Mouse (Mus musculus): ENCODE data around the gene Gm21746. TPM values are rescaled to one million over a fixed set of nuclear protein-coding genes. Genes with fewer than 3 reads are reported as not detected.
"Not testable (repeated sequence)": the region's sequence is repeated elsewhere in the genome, so short reads cannot be mapped to it uniquely, and the experiment has no call there.

Gene Gm21746
- polyA plus RNA-seq (2014; fragmentation: Nextera tagmentation; extraction: Ambion mirVana), result not detected in 2 replicates

DNA sequence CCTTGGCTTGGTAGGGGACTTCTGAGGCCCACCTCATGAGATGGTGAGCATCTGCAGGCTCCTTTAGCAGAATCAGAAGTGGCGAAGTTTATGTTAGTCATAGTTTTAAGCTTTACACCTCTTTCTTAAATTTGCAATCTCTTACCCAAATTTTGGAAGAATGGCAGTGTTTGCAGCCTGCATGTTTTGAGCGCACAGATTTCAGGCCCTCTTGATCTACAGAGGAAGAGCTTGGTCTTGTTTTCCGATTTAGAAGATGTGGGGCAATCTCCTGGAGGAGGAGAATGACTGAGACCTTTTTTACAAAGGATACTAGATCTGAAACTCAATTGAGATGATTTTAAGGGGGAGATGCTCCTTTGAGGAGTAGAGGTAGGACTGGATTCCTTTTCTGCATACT is at the start of gene Gm21746:
Gene Gm21746 (minus strand): TSS at position 101 of the 400 bp plus-strand sequence.
- H3K36me3 ChIP-seq (ENCODE audit: control insufficient read depth, insufficient read depth, low read length); H3K27ac ChIP-seq (ENCODE audit: low read depth, low read length); H3K4me1 ChIP-seq (replicated peaks; ENCODE audit: control insufficient read depth, insufficient read depth, low read length); H3K27me3 ChIP-seq (replicated peaks; ENCODE audit: control insufficient read depth, insufficient read depth, low read length); ATAC-seq (replicated peaks; ENCODE audit: low FRiP score); H3K9ac ChIP-seq (ENCODE audit: low read depth, low read length); H3K9me3 ChIP-seq (ENCODE audit: control insufficient read depth, low read length); H3K4me3 ChIP-seq (ENCODE audit: low read depth, low read length); H3K4me2 ChIP-seq; DNase-seq (ENCODE audit: low spot score): not testable (repeated sequence)
- 76% methylated on average over 2 of the region's 3 CpGs for WGBS

DNA sequence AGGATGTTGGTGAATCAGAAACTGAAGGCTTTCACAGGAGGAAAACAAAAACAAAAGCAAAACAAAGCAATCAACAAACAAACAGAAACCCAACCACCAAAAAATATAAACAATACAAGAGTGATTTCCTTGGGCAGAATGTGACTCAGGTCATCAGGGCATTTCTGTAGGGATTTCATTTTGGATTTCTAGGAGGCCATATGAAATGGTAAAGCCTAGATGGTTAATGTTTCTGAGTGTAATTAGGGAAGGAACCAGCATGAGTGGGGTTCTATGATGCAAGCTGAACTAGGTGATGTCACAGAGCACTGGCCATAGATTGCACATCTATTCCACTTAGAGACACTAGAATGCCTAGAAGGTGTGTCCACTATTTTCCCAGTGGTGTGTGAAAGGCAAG is 29.0 kb upstream of the Gm21746 start, which contains the start of gene Gm20873:
Gene Gm20873 (plus strand): TSS at position 301 of the 400 bp plus-strand sequence.
- H3K4me3 ChIP-seq (ENCODE audit: low read depth, low read length); H3K27ac ChIP-seq (ENCODE audit: low read depth, low read length); H3K9ac ChIP-seq (ENCODE audit: low read depth, low read length); H3K36me3 ChIP-seq (ENCODE audit: control insufficient read depth, insufficient read depth, low read length); DNase-seq (ENCODE audit: low spot score); H3K4me1 ChIP-seq (replicated peaks; ENCODE audit: control insufficient read depth, insufficient read depth, low read length); H3K4me2 ChIP-seq; H3K9me3 ChIP-seq (ENCODE audit: control insufficient read depth, low read length); ATAC-seq (replicated peaks; ENCODE audit: low FRiP score); H3K27me3 ChIP-seq (replicated peaks; ENCODE audit: control insufficient read depth, insufficient read depth, low read length): not testable (repeated sequence)

Other genes starting within 250 kb of the Gm21746 start
- not detected in 2 replicates for gene Gm20873, start 29.1 kb upstream of the Gm21746 start, polyA plus RNA-seq (2014; fragmentation: Nextera tagmentation; extraction: Ambion mirVana)

All from liver, embryonic 11.5 days (tissue).